Mouse (Mus musculus) stomach, postnatal 0 days (tissue): ENCODE results near the gene Exd1.

Source experiments
- CTCF ChIP-seq: IDR thresholded peaks from 2 replicates; pipeline ENCODE4 v1.5.1; 2016; ENCODE audit warnings: antibody characterized with exemption, low read depth, mild to moderate bottlenecking, moderate library complexity
- EP300 ChIP-seq: optimal IDR thresholded peaks from 2 replicates; pipeline ENCODE3; 2016; ENCODE audit warnings: antibody characterized with exemption

DNA sequence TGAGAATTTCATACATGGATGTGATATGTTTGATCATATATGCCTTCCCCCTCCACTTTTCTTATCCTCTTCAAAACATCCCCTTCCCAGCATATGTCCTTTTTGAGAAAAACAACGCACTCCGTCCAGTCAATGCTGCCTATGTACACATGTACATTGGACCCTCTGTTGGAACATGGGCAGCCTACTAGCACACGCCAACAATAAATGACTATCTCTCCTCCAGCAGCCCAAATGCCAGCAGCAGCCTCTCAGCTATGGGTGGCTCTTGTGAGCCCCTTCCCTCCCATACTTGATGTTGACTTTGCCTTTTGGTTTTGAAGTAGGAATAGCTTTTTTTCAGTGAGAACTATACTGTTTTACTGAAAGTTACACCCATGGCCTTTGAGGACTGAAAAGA, 34.1 kb upstream of the Exd1 start:
- no peak for TF ChIP-seq CTCF
- TF ChIP-seq EP300: no peak
